Mouse (Mus musculus): ENCODE results near the gene Immp2l.

The Immp2l gene

GRCm38 (mm10) chr12:41196374-41196773 lies 172.5 kb downstream of the Immp2l start:
- DNase-seq, result no peak

GRCm38 (mm10) chr12:41215186-41215585 lies 191.3 kb downstream of the Immp2l start:
- DNase-seq, result no peak

GRCm38 (mm10) chr12:41221893-41222292 lies 198.0 kb downstream of the Immp2l start:
- no peak for DNase-seq

GRCm38 (mm10) chr12:41223686-41224085 lies 199.8 kb downstream of the Immp2l start:
- no peak for DNase-seq

- no peak for DNase-seq
These were observed 200.6 kb downstream of the Immp2l start for GRCm38 (mm10) chr12:41224538-41224937.

GRCm38 (mm10) chr12:41231966-41232365 lies 208.1 kb downstream of the Immp2l start:
- DNase-seq, result no peak

GRCm38 (mm10) chr12:41237880-41238279 lies 214.0 kb downstream of the Immp2l start:
- no peak for DNase-seq

- no peak for DNase-seq
These were observed 217.3 kb downstream of the Immp2l start for GRCm38 (mm10) chr12:41241221-41241620.

- no peak for DNase-seq
These were observed 224.4 kb downstream of the Immp2l start for GRCm38 (mm10) chr12:41248254-41248653.

GRCm38 (mm10) chr12:41250123-41250522 lies 226.2 kb downstream of the Immp2l start:
- no peak for DNase-seq

GRCm38 (mm10) chr12:41257905-41258304 lies 234.0 kb downstream of the Immp2l start:
- DNase-seq, result no peak

GRCm38 (mm10) chr12:41259608-41260007 lies 235.7 kb downstream of the Immp2l start:
- no peak for DNase-seq

- no peak for DNase-seq
These were observed 250.2 kb downstream of the Immp2l start for GRCm38 (mm10) chr12:41274136-41274535.

- DNase-seq, result no peak
These were observed 251.5 kb downstream of the Immp2l start for GRCm38 (mm10) chr12:41275361-41275760.

GRCm38 (mm10) chr12:41277896-41278295 lies 254.0 kb downstream of the Immp2l start:
- DNase-seq, result no peak

- DNase-seq, result no peak
These were observed 265.2 kb downstream of the Immp2l start for GRCm38 (mm10) chr12:41289047-41289446.

- no peak for DNase-seq
These were observed 283.1 kb downstream of the Immp2l start for GRCm38 (mm10) chr12:41307015-41307414.

- no peak for DNase-seq
These were observed 285.1 kb downstream of the Immp2l start for GRCm38 (mm10) chr12:41308726-41309680.

GRCm38 (mm10) chr12:41313391-41313790 lies 289.5 kb downstream of the Immp2l start:
- no peak for DNase-seq

- DNase-seq, result peak; percentile 2
These were observed 291.0 kb downstream of the Immp2l start for GRCm38 (mm10) chr12:41314811-41315461.

GRCm38 (mm10) chr12:41315871-41316270 lies 292.0 kb downstream of the Immp2l start:
- no peak for DNase-seq

GRCm38 (mm10) chr12:41316426-41316825 lies 292.5 kb downstream of the Immp2l start:
- no peak for DNase-seq

GRCm38 (mm10) chr12:41317431-41317830 lies 293.5 kb downstream of the Immp2l start:
- DNase-seq, result peak; percentile 6

- DNase-seq, result no peak
These were observed 298.1 kb downstream of the Immp2l start for GRCm38 (mm10) chr12:41322018-41322417.

Data from layer of hippocampus, adult 9-11 months (tissue).